Mouse (Mus musculus) forebrain, postnatal 0 days (tissue): ENCODE measurements around the gene Dkk3. TPM values are rescaled to one million over a fixed set of nuclear protein-coding genes. Genes with fewer than 3 reads are reported as not detected.

Experiments used
- ATAC-seq: fragments of 200-750 bp; cut with Nextera tagmentation; 2 replicates; pipeline ENCODE4 v1.8.0; 2017; ENCODE audit warnings: mild to moderate bottlenecking, moderate library complexity
- DNase-seq: peaks from one replicate; pipeline ENCODE4 v3.0.0-alpha.2; 2015
- H3K27ac ChIP-seq: fragments of 300-500 bp; sonication (generic); 2 replicates; pipeline ENCODE4 v1.5.1; 2014; ENCODE audit warnings: low read depth, mild to moderate bottlenecking, antibody characterized with exemption, low read length, moderate library complexity, mixed read lengths
- H3K27me3 ChIP-seq: fragments of 300-500 bp; sonication (generic); 2 replicates; pipeline ENCODE4 v1.6.1; 2014; ENCODE audit warnings: mild to moderate bottlenecking, low read length, mixed read lengths; ENCODE audit not compliant: insufficient read depth
- H3K36me3 ChIP-seq: fragments of 300-500 bp; sonication (generic); 2 replicates; pipeline ENCODE4 v1.6.1; 2014; ENCODE audit warnings: mild to moderate bottlenecking, moderate library complexity; ENCODE audit not compliant: insufficient read depth
- H3K4me1 ChIP-seq: fragments of 300-500 bp; sonication (generic); 2 replicates; pipeline ENCODE4 v1.6.1; 2014; ENCODE audit warnings: antibody characterized with exemption; ENCODE audit not compliant: insufficient read depth
- H3K4me2 ChIP-seq: fragments of 300-500 bp; sonication (generic); 2 replicates; pipeline ENCODE4 v1.6.1; 2014; ENCODE audit warnings: low read depth, mild to moderate bottlenecking, moderate library complexity
- H3K4me3 ChIP-seq: fragments of 300-500 bp; sonication (generic); 2 replicates; pipeline ENCODE4 v1.5.1; 2014; ENCODE audit warnings: low read depth, low read length, mixed read lengths
- H3K9ac ChIP-seq: fragments of 300-500 bp; sonication (generic); 2 replicates; pipeline ENCODE4 v1.6.1; 2014; ENCODE audit warnings: mild to moderate bottlenecking
- H3K9me3 ChIP-seq: fragments of 300-500 bp; sonication (generic); 2 replicates; pipeline ENCODE4 v1.6.1; 2016; ENCODE audit warnings: low read length
- CTCF ChIP-seq: sonication (generic); IDR thresholded peaks from 2 replicates; pipeline ENCODE4 v1.5.1; 2016; ENCODE audit warnings: antibody characterized with exemption, control low read depth, low read depth
- WGBS: fragments of 180-500 bp; shearing (Covaris S2); extraction: QIAGEN DNeasy Blood & Tissue Kit; methylation state at CpG from one replicate; pipeline ENCODE4 v1.1.7; 2014; 5-methylcytosine and 5-hydroxymethylcytosine counted together
- polyA plus RNA-seq: library from polyadenylated mRNA; unstranded; fragments of >200 nt; fragmentation: Nextera tagmentation; extraction: Ambion mirVana; gene quantifications from 2 replicates; pipeline ENCODE4 v1.2.1, GENCODE M21; 2015
- total RNA-seq: library from RNA; depleted of rRNA; stranded (reverse); fragments of >200 nt; gene quantifications from 2 replicates; pipeline ENCODE4 v1.2.3, GENCODE M21; 2014

Gene Dkk3
- total and polyA plus RNA-seq, 2 experiments from 2014 or later = 49.9 to 50.8 TPM

DNA sequence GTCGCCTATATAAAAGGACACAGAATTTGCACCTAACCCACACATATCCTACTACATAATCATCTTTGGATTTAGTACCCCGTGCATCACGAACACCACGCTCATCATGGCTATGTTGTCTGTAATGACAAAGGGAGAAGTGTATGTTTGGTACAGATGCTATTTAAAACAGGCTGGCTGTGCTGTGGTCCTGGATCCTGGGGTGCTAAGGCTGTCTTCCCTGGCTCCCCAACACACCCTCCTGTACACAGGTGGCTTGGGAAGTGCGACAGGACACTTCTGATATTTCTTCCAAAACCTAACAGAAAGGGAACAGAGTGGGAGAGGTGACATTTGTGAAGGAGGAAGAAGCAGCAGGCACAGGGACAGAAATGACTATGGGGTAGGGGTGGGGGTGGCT is 35.2 kb downstream of the Dkk3 start:
- 91% methylated on average over 5 of the region's 5 CpGs for WGBS
- H3K36me3 ChIP-seq = no peaks in the 10 kb centered on the region; the same call in 1 of the 2 replicates
- TF ChIP-seq CTCF = no peak
- H3K4me2 ChIP-seq = no peak overlapping the region
- H3K4me1 ChIP-seq = 0 out of 2 replicates have a peak, but pooled peaks cover 3% of the 10 kb centered on the region
- no peak overlapping the region for H3K4me3 ChIP-seq
- no peaks in the 10 kb centered on the region for H3K27me3 ChIP-seq
- H3K27ac ChIP-seq = no peak overlapping the region
- DNase-seq = no peak
- no peak overlapping the region for H3K9ac ChIP-seq
- ATAC-seq = no peak
- H3K9me3 ChIP-seq = no peaks in the 10 kb centered on the region

DNA sequence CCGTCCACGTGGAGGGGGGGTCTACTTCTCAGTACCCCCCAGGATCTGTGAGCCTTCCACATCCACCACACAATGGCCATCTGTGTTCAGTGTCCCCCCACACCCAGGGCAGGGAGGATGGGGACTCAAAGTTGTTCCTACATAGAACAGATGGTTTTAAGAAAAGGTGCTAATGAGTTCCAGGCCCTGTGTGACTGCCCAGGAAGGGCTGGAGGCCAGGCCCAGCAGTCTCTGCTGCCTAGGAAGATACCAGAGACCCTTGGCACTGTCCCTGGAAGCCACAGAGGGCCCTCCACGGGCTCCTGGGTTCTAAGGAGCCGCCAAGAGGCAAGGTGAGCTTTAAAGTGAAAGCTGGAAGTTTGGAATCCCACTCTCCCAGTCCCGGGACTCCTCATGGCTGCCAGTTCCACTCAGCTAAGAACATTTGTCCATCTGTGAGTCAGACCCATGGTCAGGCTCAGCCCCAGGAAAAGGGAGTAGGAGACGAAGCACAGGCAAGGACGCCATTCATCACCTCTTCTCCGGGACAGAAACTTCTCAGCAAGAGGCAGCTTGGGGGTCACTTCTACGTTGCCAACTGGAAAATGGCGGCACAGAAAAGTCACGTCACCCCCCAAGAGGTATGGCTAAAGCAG is 36.9 kb downstream of the Dkk3 start:
- no peak for ATAC-seq
- 0 out of 2 replicates have a peak, but pooled peaks cover 3% of the 10 kb centered on the region for H3K4me1 ChIP-seq
- H3K9ac ChIP-seq = no peak overlapping the region
- H3K27me3 ChIP-seq = no peaks in the 10 kb centered on the region
- WGBS = 76% methylated on average over 11 of the region's 11 CpGs
- H3K36me3 ChIP-seq = no peaks in the 10 kb centered on the region; the same call in 1 of the 2 replicates
- no peak overlapping the region for H3K27ac ChIP-seq
- H3K9me3 ChIP-seq = no peaks in the 10 kb centered on the region
- no peak overlapping the region for H3K4me3 ChIP-seq
- DNase-seq = no peak
- no peak overlapping the region for H3K4me2 ChIP-seq
- TF ChIP-seq CTCF = no peak

- no peak overlapping the region for H3K9ac ChIP-seq
- TF ChIP-seq CTCF = no peak
- DNase-seq (no peak), ATAC-seq (no peak)
- no peak overlapping the region for H3K27ac ChIP-seq
- H3K27me3 ChIP-seq = no peaks in the 10 kb centered on the region
- WGBS = 66% methylated on average over 11 of the region's 11 CpGs
- no peak overlapping the region for H3K4me2 ChIP-seq
- no peak overlapping the region for H3K4me3 ChIP-seq
- no peaks in the 10 kb centered on the region; the same call in 1 of the 2 replicates for H3K36me3 ChIP-seq
- H3K9me3 ChIP-seq = no peaks in the 10 kb centered on the region
- 0 out of 2 replicates have a peak, but pooled peaks cover 3% of the 10 kb centered on the region for H3K4me1 ChIP-seq
Measured at GRCm38 (mm10) chr7:112120861-112121810, 37.7 kb downstream of the Dkk3 start.

- DNase-seq = no peak
- H3K27me3 ChIP-seq = no peaks in the 10 kb centered on the region
- H3K36me3 ChIP-seq = no peaks in the 10 kb centered on the region; the same call in 1 of the 2 replicates
- no peak overlapping the region for H3K4me2 ChIP-seq
- H3K4me3 ChIP-seq = no peak overlapping the region
- WGBS = 83% methylated on average over 7 of the region's 7 CpGs
- no peak overlapping the region for H3K9ac ChIP-seq
- H3K9me3 ChIP-seq = no peaks in the 10 kb centered on the region
- H3K4me1 ChIP-seq = 0 out of 2 replicates have a peak, but pooled peaks cover 3% of the 10 kb centered on the region
- TF ChIP-seq CTCF = no peak
- H3K27ac ChIP-seq = no peak overlapping the region
- no peak for ATAC-seq
Measured at GRCm38 (mm10) chr7:112119248-112119647, 39.6 kb downstream of the Dkk3 start.

DNA sequence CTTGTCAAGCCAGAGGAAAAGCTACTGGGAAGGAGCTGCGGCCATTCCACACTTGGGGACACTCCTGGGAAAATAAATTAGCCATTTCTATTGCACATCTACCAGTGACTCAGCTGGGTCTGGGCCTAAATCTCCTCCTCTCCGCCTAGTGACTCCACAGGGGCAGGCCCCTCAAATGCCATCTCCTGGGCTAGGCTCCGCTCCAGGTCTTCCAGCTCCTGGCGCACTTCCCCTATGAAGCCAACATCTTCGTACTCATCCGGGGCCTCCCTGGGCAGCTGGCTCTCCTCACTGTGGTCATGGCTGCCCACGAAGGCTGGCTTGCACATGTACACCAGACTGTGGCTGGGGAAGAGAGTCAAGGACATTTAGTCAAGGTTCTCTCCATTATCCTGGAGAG is 40.8 kb downstream of the Dkk3 start:
- no peak for DNase-seq
- TF ChIP-seq CTCF = no peak
- Histone ChIP-seq H3K4me1 (0 out of 2 replicates have a peak, but pooled peaks cover 3% of the 10 kb centered on the region), H3K9ac (no peak overlapping the region), H3K4me2 (no peak overlapping the region), H3K27ac (0 out of 2 replicates have a peak overlapping the region, but pooled peaks have one; percentile 16), H3K9me3 (no peaks in the 10 kb centered on the region), H3K27me3 (no peaks in the 10 kb centered on the region), H3K36me3 (no peaks in the 10 kb centered on the region; the same call in 1 of the 2 replicates), H3K4me3 (no peak overlapping the region)
- whole genome bisulfite sequencing = 86% methylated on average over 7 of the region's 7 CpGs
- no peak for ATAC-seq

GRCm38 (mm10) chr7:112117501-112117900 is 41.4 kb downstream of the Dkk3 start:
- peaks cover under 1% of the 10 kb centered on the region for H3K36me3 ChIP-seq
- H3K9ac ChIP-seq = no peak overlapping the region
- ATAC-seq (no peak), DNase-seq (no peak)
- no peaks in the 10 kb centered on the region for H3K9me3 ChIP-seq
- no peak for TF ChIP-seq CTCF
- H3K4me2 ChIP-seq = no peak overlapping the region
- WGBS = 83% methylated on average over 7 of the region's 7 CpGs
- 0 out of 2 replicates have a peak, but pooled peaks cover 3% of the 10 kb centered on the region for H3K4me1 ChIP-seq
- H3K4me3 ChIP-seq = no peak overlapping the region
- H3K27ac ChIP-seq = peak overlapping the region; percentile 16; the same call in 1 of the 2 replicates
- H3K27me3 ChIP-seq = no peaks in the 10 kb centered on the region
